Mouse (Mus musculus) heart, embryonic 13.5 days (tissue): ENCODE measurements around the gene Gpr45. TPM values are rescaled to one million over a fixed set of nuclear protein-coding genes. Genes with fewer than 3 reads are reported as not detected.
"Not testable (repeated sequence)": the region's sequence is repeated elsewhere in the genome, so short reads cannot be mapped to it uniquely, and the experiment has no call there.

ENCODE experiments used
- ATAC-seq: fragments of 200-750 bp; cut with Nextera tagmentation; 2 replicates; pipeline ENCODE4 v1.8.0; 2017; ENCODE audit warnings: moderate TSS enrichment; ENCODE audit not compliant: insufficient number of reproducible peaks, low FRiP score, low TSS enrichment; ENCODE audit errors: extremely low read depth
- H3K27ac ChIP-seq: fragments of 300-500 bp; sonication (generic); replicated peaks from 2 replicates; pipeline ENCODE4 v1.5.1; 2015; ENCODE audit warnings: moderate library complexity, mild to moderate bottlenecking, inconsistent platforms
- H3K27me3 ChIP-seq: fragments of 300-500 bp; sonication (generic); replicated peaks from 2 replicates; pipeline ENCODE4 v1.6.1; 2015; ENCODE audit warnings: mild to moderate bottlenecking, inconsistent platforms
- H3K36me3 ChIP-seq: fragments of 300-500 bp; sonication (generic); 2 replicates; pipeline ENCODE4 v1.6.1; 2015; ENCODE audit warnings: mild to moderate bottlenecking, inconsistent platforms
- H3K4me1 ChIP-seq: fragments of 300-500 bp; sonication (generic); 2 replicates; pipeline ENCODE4 v1.6.1; 2015; ENCODE audit warnings: inconsistent platforms
- H3K4me2 ChIP-seq: fragments of 300-500 bp; sonication (generic); 2 replicates; pipeline ENCODE4 v1.6.1; 2015; ENCODE audit warnings: inconsistent platforms, mild to moderate bottlenecking, moderate library complexity
- H3K4me3 ChIP-seq: fragments of 300-500 bp; sonication (generic); 2 replicates; pipeline ENCODE4 v1.5.1; 2015; ENCODE audit warnings: moderate library complexity, mild to moderate bottlenecking, inconsistent platforms
- H3K9ac ChIP-seq: fragments of 300-500 bp; sonication (generic); 2 replicates; pipeline ENCODE4 v1.6.1; 2015; ENCODE audit warnings: inconsistent platforms, mild to moderate bottlenecking, moderate library complexity
- H3K9me3 ChIP-seq: fragments of 300-500 bp; sonication (generic); 2 replicates; pipeline ENCODE4 v1.6.1; 2016; ENCODE audit warnings: inconsistent platforms
- WGBS: fragments of 180-500 bp; shearing (Covaris S2); methylation state at CpG from one replicate; pipeline ENCODE4 v1.1.7; 2015; ENCODE audit warnings: mixed read lengths; 5-methylcytosine and 5-hydroxymethylcytosine counted together
- polyA plus RNA-seq: library from polyadenylated mRNA; unstranded; fragments of >200 nt; fragmentation: Nextera tagmentation; extraction: Ambion mirVana; gene quantifications from 2 replicates; pipeline ENCODE4 v1.2.1, GENCODE M21; 2015

Gene Gpr45
- polyA plus RNA-seq, 1 experiment from 2014 or later = 1.9 TPM

- no peak for ATAC-seq
- H3K4me3 ChIP-seq = no peak overlapping the region
- no peaks in the 10 kb centered on the region for H3K27me3 ChIP-seq
- 63% methylated on average over 8 of the region's 8 CpGs for WGBS
- peaks cover 5% of the 10 kb centered on the region; the same call in 1 of the 2 replicates for H3K9me3 ChIP-seq
- no peaks in the 10 kb centered on the region for H3K36me3 ChIP-seq
- H3K27ac ChIP-seq = no peak overlapping the region
- no peaks in the 10 kb centered on the region for H3K4me1 ChIP-seq
- no peak overlapping the region for H3K4me2 ChIP-seq
- no peak overlapping the region for H3K9ac ChIP-seq
Measured at GRCm38 (mm10) chr1:42983082-42983771, 30.6 kb downstream of the Gpr45 start.

- no peaks in the 10 kb centered on the region for H3K27me3 ChIP-seq
- H3K4me2 ChIP-seq = no peak overlapping the region
- no peak overlapping the region for H3K9ac ChIP-seq
- 70% methylated on average over 3 of the region's 3 CpGs for WGBS
- peaks cover 5% of the 10 kb centered on the region; the same call in 1 of the 2 replicates for H3K9me3 ChIP-seq
- ATAC-seq = no peak
- H3K4me1 ChIP-seq = no peaks in the 10 kb centered on the region
- no peak overlapping the region for H3K27ac ChIP-seq
- no peaks in the 10 kb centered on the region for H3K36me3 ChIP-seq
- no peak overlapping the region for H3K4me3 ChIP-seq
Measured at GRCm38 (mm10) chr1:42984119-42984518, 31.4 kb downstream of the Gpr45 start.

- ATAC-seq = no peak
- Histone ChIP-seq H3K36me3 (no peaks in the 10 kb centered on the region), H3K9ac (no peak overlapping the region), H3K27ac (no peak overlapping the region), H3K9me3 (peaks cover 5% of the 10 kb centered on the region; the same call in 1 of the 2 replicates), H3K4me2 (no peak overlapping the region), H3K27me3 (no peaks in the 10 kb centered on the region), H3K4me3 (no peak overlapping the region), H3K4me1 (no peaks in the 10 kb centered on the region)
- 74% methylated on average over 2 of the region's 2 CpGs for WGBS
Measured at GRCm38 (mm10) chr1:42988996-42989395, 36.3 kb downstream of the Gpr45 start.

- H3K27me3 ChIP-seq = no peaks in the 10 kb centered on the region
- peak overlapping the region; percentile 77 for H3K27ac ChIP-seq
- H3K4me3 ChIP-seq = peak overlapping the region; percentile 38
- H3K9me3 ChIP-seq = no peaks in the 10 kb centered on the region
- no peaks in the 10 kb centered on the region for H3K36me3 ChIP-seq
- peak overlapping the region; percentile 47 for H3K9ac ChIP-seq
- no peak for ATAC-seq
- 17% methylated on average over 13 of the region's 13 CpGs for WGBS
- peaks cover 14% of the 10 kb centered on the region for H3K4me1 ChIP-seq
- H3K4me2 ChIP-seq = peak overlapping the region; percentile 65
Measured at GRCm38 (mm10) chr1:43006051-43006514, 53.4 kb downstream of the Gpr45 start.

- Histone ChIP-seq H3K27ac (peak overlapping the region; percentile 77), H3K4me3 (peak overlapping the region; percentile 38)
Measured at GRCm38 (mm10) chr1:43006524-43006923, 53.9 kb downstream of the Gpr45 start.

GRCm38 (mm10) chr1:43010461-43010860, 57.8 kb downstream of the Gpr45 start:
- Histone ChIP-seq H3K27ac (no peak overlapping the region), H3K36me3 (no peaks in the 10 kb centered on the region), H3K9ac (no peak overlapping the region), H3K27me3 (no peaks in the 10 kb centered on the region), H3K9me3 (no peaks in the 10 kb centered on the region), H3K4me1 (peaks cover 12% of the 10 kb centered on the region), H3K4me2 (no peak overlapping the region), H3K4me3 (no peak overlapping the region)
- WGBS = 82% methylated on average over 4 of the region's 4 CpGs
- ATAC-seq = no peak

More at GRCm38 (mm10) chr1:43006524-43006923, 53.9 kb downstream of the Gpr45 start:
- no peak for ATAC-seq
- Histone ChIP-seq H3K4me1 (peaks cover 14% of the 10 kb centered on the region), H3K9me3 (no peaks in the 10 kb centered on the region), H3K36me3 (no peaks in the 10 kb centered on the region), H3K4me2 (peak overlapping the region; percentile 65), H3K27me3 (no peaks in the 10 kb centered on the region), H3K9ac (peak overlapping the region; percentile 47; the same call in 1 of the 2 replicates)
- WGBS = 64% methylated on average over 4 of the region's 4 CpGs

- not testable (repeated sequence) for H3K27ac ChIP-seq, H3K27me3 ChIP-seq, H3K4me1 ChIP-seq, H3K36me3 ChIP-seq, ATAC-seq, H3K9ac ChIP-seq, H3K4me2 ChIP-seq, H3K9me3 ChIP-seq, H3K4me3 ChIP-seq
- WGBS = 79% methylated on average over 7 of the region's 7 CpGs
Measured at GRCm38 (mm10) chr1:43015153-43015685, 62.5 kb downstream of the Gpr45 start.

GRCm38 (mm10) chr1:43036014-43036413, 83.3 kb downstream of the Gpr45 start:
- H3K9me3 ChIP-seq = no peaks in the 10 kb centered on the region
- no peaks in the 10 kb centered on the region for H3K27me3 ChIP-seq
- no peak overlapping the region for H3K9ac ChIP-seq
- no peak overlapping the region for H3K4me3 ChIP-seq
- no peak overlapping the region for H3K4me2 ChIP-seq
- ATAC-seq = no peak
- no peaks in the 10 kb centered on the region for H3K36me3 ChIP-seq
- no peak overlapping the region for H3K27ac ChIP-seq
- H3K4me1 ChIP-seq = no peaks in the 10 kb centered on the region
- 80% methylated on average over 7 of the region's 7 CpGs for WGBS

GRCm38 (mm10) chr1:43042271-43042670, 89.6 kb downstream of the Gpr45 start:
- WGBS = 27% methylated on average over 6 of the region's 6 CpGs

GRCm38 (mm10) chr1:43045204-43045982, 92.7 kb downstream of the Gpr45 start:
- H3K4me2 ChIP-seq = no peak overlapping the region
- no peak overlapping the region for H3K27ac ChIP-seq
- no peak overlapping the region for H3K9ac ChIP-seq
- H3K4me1 ChIP-seq = peaks cover 8% of the 10 kb centered on the region
- H3K36me3 ChIP-seq = peaks cover 27% of the 10 kb centered on the region
- no peak for ATAC-seq
- no peak overlapping the region for H3K4me3 ChIP-seq
- no peaks in the 10 kb centered on the region for H3K27me3 ChIP-seq
- WGBS = 70% methylated on average over 14 of the region's 14 CpGs
- no peaks in the 10 kb centered on the region for H3K9me3 ChIP-seq

More at GRCm38 (mm10) chr1:43042271-43042670, 89.6 kb downstream of the Gpr45 start:
- Histone ChIP-seq H3K4me1 (peaks cover 8% of the 10 kb centered on the region), H3K9me3 (no peaks in the 10 kb centered on the region), H3K4me2 (no peak overlapping the region), H3K9ac (no peak overlapping the region), H3K4me3 (no peak overlapping the region), H3K27ac (no peak overlapping the region), H3K27me3 (no peaks in the 10 kb centered on the region), H3K36me3 (no peaks in the 10 kb centered on the region)
- no peak for ATAC-seq

- ATAC-seq = no peak
- Histone ChIP-seq H3K9ac (no peak overlapping the region), H3K4me2 (no peak overlapping the region), H3K4me3 (no peak overlapping the region), H3K4me1 (peaks cover 6% of the 10 kb centered on the region), H3K27ac (no peak overlapping the region), H3K27me3 (no peaks in the 10 kb centered on the region), H3K9me3 (no peaks in the 10 kb centered on the region), H3K36me3 (peaks cover 43% of the 10 kb centered on the region)
- 58% methylated on average over 2 of the region's 2 CpGs for WGBS
Measured at GRCm38 (mm10) chr1:43046990-43047389, 94.3 kb downstream of the Gpr45 start.
